Mouse (Mus musculus) kidney, adult 2 months (tissue): ENCODE measurements around the gene H2-Q1. TPM values are rescaled to one million over a fixed set of nuclear protein-coding genes. Genes with fewer than 3 reads are reported as not detected.
"Not testable (repeated sequence)": the region's sequence is repeated elsewhere in the genome, so short reads cannot be mapped to it uniquely, and the experiment has no call there.

ENCODE experiments used
- DNase-seq: peaks from one replicate; pipeline ENCODE4 v3.0.0; 2021
- H3K27ac ChIP-seq: fragments of 200-500 bp; 2 replicates; pipeline ENCODE4 v1.5.1; 2012; ENCODE audit warnings: low read depth, low read length, control low read depth, inconsistent platforms; ENCODE audit not compliant: insufficient read depth
- H3K27me3 ChIP-seq: fragments of 200-500 bp; replicated peaks from 2 replicates; pipeline ENCODE4 v1.6.1; 2012; ENCODE audit warnings: mild to moderate bottlenecking, moderate library complexity, low read length, inconsistent platforms; ENCODE audit not compliant: control insufficient read depth, insufficient read depth
- H3K36me3 ChIP-seq: fragments of 200-500 bp; 2 replicates; pipeline ENCODE4 v1.6.1; 2012; ENCODE audit warnings: mild to moderate bottlenecking, moderate library complexity, low read length, inconsistent platforms; ENCODE audit not compliant: control insufficient read depth, insufficient read depth
- H3K4me1 ChIP-seq: fragments of 200-500 bp; 2 replicates; pipeline ENCODE4 v1.6.1; 2011; ENCODE audit warnings: low read length; ENCODE audit not compliant: control insufficient read depth, insufficient read depth
- H3K4me3 ChIP-seq: fragments of 200-500 bp; 2 replicates; pipeline ENCODE4 v1.5.1; 2011; ENCODE audit warnings: mild to moderate bottlenecking, low read depth, low read length, control low read depth; ENCODE audit not compliant: insufficient read depth
- CTCF ChIP-seq: fragments of 200-500 bp; conservative IDR thresholded peaks from 2 replicates; pipeline ENCODE4 v1.5.1; 2011; ENCODE audit warnings: low read depth, mild to moderate bottlenecking, control low read depth, low read length, moderate library complexity, mixed read lengths; ENCODE audit not compliant: insufficient read depth, insufficient read length
- POLR2A ChIP-seq: fragments of 200-500 bp; IDR thresholded peaks from one replicate; pipeline ENCODE4 v1.6.1; 2011; ENCODE audit warnings: low read depth, low read length, control low read depth
- WGBS: fragments of 180-500 bp; shearing (Covaris S2); methylation state at CpG from one replicate; pipeline ENCODE4 v1.1.7; 2018; 5-methylcytosine and 5-hydroxymethylcytosine counted together
- polyA plus RNA-seq: library from polyadenylated mRNA; depleted of rRNA; stranded (reverse); fragments of >200 nt; gene quantifications from 2 replicates; pipeline ENCODE4 v1.2.3, GENCODE M21; 2012

The H2-Q1 gene
- polyA plus RNA-seq, 1 experiment: 0.03 TPM

- not testable (repeated sequence) for H3K27ac ChIP-seq, H3K36me3 ChIP-seq, H3K27me3 ChIP-seq, H3K4me3 ChIP-seq, H3K4me1 ChIP-seq
- 7% methylated on average over 5 of the region's 5 CpGs for WGBS
- TF ChIP-seq CTCF: peak; percentile 63
- peak; percentile 59 for DNase-seq
These were observed 24.4 kb upstream of the H2-Q1 start for GRCm38 (mm10) chr17:35295796-35296195.

GRCm38 (mm10) chr17:35300261-35300945 is 19.8 kb upstream of the H2-Q1 start:
- 87% methylated on average over 7 of the region's 7 CpGs for WGBS
- TF ChIP-seq CTCF: 0 out of 2 replicates have a peak, but pooled peaks have one; percentile 5
- H3K36me3 ChIP-seq, H3K27ac ChIP-seq, H3K27me3 ChIP-seq, H3K4me3 ChIP-seq, DNase-seq, H3K4me1 ChIP-seq: not testable (repeated sequence)

GRCm38 (mm10) chr17:35301645-35302258 is 18.5 kb upstream of the H2-Q1 start:
- no peak overlapping the region for H3K4me3 ChIP-seq
- peak; percentile 94 for DNase-seq

GRCm38 (mm10) chr17:35303271-35303670 is 16.9 kb upstream of the H2-Q1 start:
- Histone ChIP-seq H3K27ac (no peak overlapping the region), H3K4me1 (no peaks in the 10 kb centered on the region), H3K36me3 (no peaks in the 10 kb centered on the region), H3K4me3 (no peak overlapping the region), H3K27me3 (no peaks in the 10 kb centered on the region)
- WGBS: 73% methylated on average over 2 of the region's 2 CpGs
- no peak for DNase-seq
- TF ChIP-seq POLR2A: no peak

More at GRCm38 (mm10) chr17:35301645-35302258, 18.5 kb upstream of the H2-Q1 start:
- peak; percentile 78 for TF ChIP-seq CTCF
- TF ChIP-seq POLR2A: no peak
- Histone ChIP-seq H3K27ac (no peak overlapping the region), H3K4me1 (no peaks in the 10 kb centered on the region), H3K27me3 (no peaks in the 10 kb centered on the region), H3K36me3 (no peaks in the 10 kb centered on the region)
- 20% methylated on average over 13 of the region's 13 CpGs for WGBS

GRCm38 (mm10) chr17:35303756-35304350 is 16.4 kb upstream of the H2-Q1 start:
- no peak for DNase-seq

GRCm38 (mm10) chr17:35304478-35304877 is 15.7 kb upstream of the H2-Q1 start:
- TF ChIP-seq POLR2A: no peak
- no peak for TF ChIP-seq CTCF
- Histone ChIP-seq H3K27ac (no peak overlapping the region), H3K4me3 (no peak overlapping the region), H3K27me3 (no peaks in the 10 kb centered on the region), H3K4me1 (no peaks in the 10 kb centered on the region), H3K36me3 (no peaks in the 10 kb centered on the region)
- DNase-seq: peak; percentile 19
- 39% methylated on average over 6 of the region's 6 CpGs for WGBS

More at GRCm38 (mm10) chr17:35303756-35304350, 16.4 kb upstream of the H2-Q1 start:
- Histone ChIP-seq H3K36me3 (no peaks in the 10 kb centered on the region), H3K27me3 (no peaks in the 10 kb centered on the region), H3K27ac (no peak overlapping the region), H3K4me1 (no peaks in the 10 kb centered on the region), H3K4me3 (no peak overlapping the region)
- TF ChIP-seq POLR2A (no peak), CTCF (no peak)
- WGBS: 75% methylated on average over 10 of the region's 10 CpGs

- H3K36me3 ChIP-seq, DNase-seq, H3K4me1 ChIP-seq, H3K27me3 ChIP-seq, H3K27ac ChIP-seq, H3K4me3 ChIP-seq: not testable (repeated sequence)
- 83% methylated on average over 8 of the region's 8 CpGs for WGBS
These were observed 15.3 kb upstream of the H2-Q1 start for GRCm38 (mm10) chr17:35304921-35305320.
